Mouse (Mus musculus) CH12.LX (cell line): ENCODE data around the gene Cyp2c23. TPM values are rescaled to one million over a fixed set of nuclear protein-coding genes. Genes with fewer than 3 reads are reported as not detected.

Source experiments
- DNase-seq: peaks from one replicate; pipeline ENCODE4 v3.0.0-alpha.2; 2013; ENCODE audit errors: extremely low read depth
- H3K27ac ChIP-seq: 2 replicates; pipeline ENCODE4 v1.5.1; 2012; ENCODE audit warnings: low read depth, mild to moderate bottlenecking, control low read depth, moderate library complexity; ENCODE audit not compliant: insufficient read depth
- H3K27me3 ChIP-seq: replicated peaks from 2 replicates; pipeline ENCODE3; 2012; ENCODE audit warnings: inconsistent platforms
- H3K36me3 ChIP-seq, 2 experiments: replicated peaks in 1 of 2; 2 replicates each; pipeline versions ENCODE3 to v1.6.1; 2012; ENCODE audit warnings: inconsistent platforms in 1 of 2, low read length in 1 of 2, mild to moderate bottlenecking in 1 of 2, mixed read lengths in 1 of 2, moderate library complexity in 1 of 2; ENCODE audit not compliant: control insufficient read depth in 1 of 2, insufficient read depth in 1 of 2
- H3K4me1 ChIP-seq, 2 experiments: 2 replicates each; pipeline ENCODE4 v1.6.1; 2012; ENCODE audit warnings: inconsistent platforms in 1 of 2, moderate library complexity in 1 of 2; ENCODE audit not compliant: insufficient read depth in 2 of 2, control insufficient read depth in 1 of 2
- H3K4me2 ChIP-seq: 2 replicates; pipeline ENCODE4 v1.6.1; 2012; ENCODE audit warnings: low read depth, mild to moderate bottlenecking, control low read depth; ENCODE audit not compliant: poor library complexity, insufficient read depth, severe bottlenecking
- H3K4me3 ChIP-seq, 3 experiments: fragments of 150-350 bp in 1 of 3; sonication (generic) in 1 of 3; replicated peaks in 1 of 3; 2 replicates each; pipeline versions ENCODE3 to v1.5.1; 2011 to 2012; ENCODE audit warnings: low read depth in 2 of 3, low read length in 2 of 3, mild to moderate bottlenecking in 2 of 3, moderate library complexity in 2 of 3, control low read depth in 1 of 3, improper control_type of control experiment in 1 of 3, inconsistent platforms in 1 of 3, mixed read lengths in 1 of 3; ENCODE audit not compliant: poor library complexity in 1 of 3
- H3K79me2 ChIP-seq: replicated peaks from 2 replicates; pipeline ENCODE4 v1.6.1; 2012; ENCODE audit warnings: mild to moderate bottlenecking, moderate library complexity; ENCODE audit not compliant: control insufficient read depth, poor library complexity, insufficient read depth, severe bottlenecking; ENCODE audit errors: extremely low read depth
- H3K9ac ChIP-seq: 2 replicates; pipeline ENCODE4 v1.6.1; 2012; ENCODE audit warnings: low read depth, mild to moderate bottlenecking, control low read depth, moderate library complexity; ENCODE audit not compliant: insufficient read depth
- H3K9me3 ChIP-seq: replicated peaks from 2 replicates; pipeline ENCODE3; 2012; ENCODE audit warnings: low read length, inconsistent platforms, mixed read lengths
- BHLHE40 ChIP-seq: IDR thresholded peaks from 2 replicates; pipeline ENCODE4 v1.6.1; 2011; ENCODE audit warnings: mild to moderate bottlenecking, low read depth, low read length, improper control_type of control experiment
- CHD1 ChIP-seq: IDR thresholded peaks from 2 replicates; pipeline ENCODE4 v1.6.1; 2012; ENCODE audit warnings: low read depth, low read length, improper control_type of control experiment, inconsistent platforms
- CTCF ChIP-seq, 2 experiments: IDR thresholded peaks in 1 of 2; conservative IDR thresholded peaks in 1 of 2; 2 replicates each; pipeline ENCODE4 v1.5.1; 2011 to 2012; ENCODE audit warnings: low read depth in 2 of 2, low read length in 2 of 2, improper control_type of control experiment in 1 of 2, inconsistent platforms in 1 of 2, mild to moderate bottlenecking in 1 of 2, moderate library complexity in 1 of 2
- ELF1 ChIP-seq: IDR thresholded peaks from 2 replicates; pipeline ENCODE4 v1.6.1; 2014; ENCODE audit warnings: low read depth, mild to moderate bottlenecking, inconsistent platforms, low read length, improper control_type of control experiment
- EP300 ChIP-seq: IDR thresholded peaks from 2 replicates; pipeline ENCODE4 v1.6.1; 2011; ENCODE audit warnings: low read length, improper control_type of control experiment
- ETS1 ChIP-seq: conservative IDR thresholded peaks from 2 replicates; pipeline ENCODE4 v1.6.1; 2012; ENCODE audit warnings: low read depth, mild to moderate bottlenecking, inconsistent platforms, low read length, improper control_type of control experiment, moderate library complexity
- GABPA ChIP-seq: IDR thresholded peaks from 2 replicates; pipeline ENCODE4 v1.6.1; 2012; ENCODE audit warnings: low read depth, low read length, improper control_type of control experiment, inconsistent platforms; ENCODE audit not compliant: insufficient replicate concordance
- HCFC1 ChIP-seq: IDR thresholded peaks from 2 replicates; pipeline ENCODE4 v1.6.1; 2012; ENCODE audit warnings: low read depth, mild to moderate bottlenecking, inconsistent platforms, low read length, improper control_type of control experiment
- IRF4 ChIP-seq: IDR thresholded peaks from 2 replicates; pipeline ENCODE4 v1.6.1; 2014; ENCODE audit warnings: low read depth, mild to moderate bottlenecking, inconsistent platforms, low read length, improper control_type of control experiment
- JUN ChIP-seq: IDR thresholded peaks from 2 replicates; pipeline ENCODE4 v1.6.1; 2011; ENCODE audit warnings: low read depth, mild to moderate bottlenecking, low read length, improper control_type of control experiment, moderate library complexity; ENCODE audit not compliant: insufficient read depth
- MAFK ChIP-seq: IDR thresholded peaks from 2 replicates; pipeline ENCODE4 v1.6.1; 2011; ENCODE audit warnings: low read length, improper control_type of control experiment; ENCODE audit not compliant: insufficient replicate concordance
- MEF2A ChIP-seq: IDR thresholded peaks from 2 replicates; pipeline ENCODE4 v1.6.1; 2014; ENCODE audit warnings: low read depth, mild to moderate bottlenecking, inconsistent platforms, low read length, improper control_type of control experiment, borderline replicate concordance
- MXI1 ChIP-seq: IDR thresholded peaks from 2 replicates; pipeline ENCODE4 v1.6.1; 2011; ENCODE audit warnings: mild to moderate bottlenecking, low read depth, low read length, improper control_type of control experiment
- MYC ChIP-seq: IDR thresholded peaks from 2 replicates; pipeline ENCODE4 v1.6.1; 2011; ENCODE audit warnings: low read depth, mild to moderate bottlenecking, improper control_type of control experiment, low read length
- NELFE ChIP-seq: IDR thresholded peaks from 2 replicates; pipeline ENCODE4 v1.6.1; 2011; ENCODE audit warnings: low read depth, low read length, improper control_type of control experiment
- NRF1 ChIP-seq: IDR thresholded peaks from 2 replicates; pipeline ENCODE4 v1.6.1; 2014; ENCODE audit warnings: low read depth, mild to moderate bottlenecking, inconsistent platforms, low read length, improper control_type of control experiment, moderate library complexity
- PAX5 ChIP-seq: IDR thresholded peaks from 2 replicates; pipeline ENCODE4 v1.6.1; 2012; ENCODE audit warnings: low read length, inconsistent platforms, mixed read lengths
- POLR2A ChIP-seq: IDR thresholded peaks from 2 replicates; pipeline ENCODE4 v1.6.1; 2011; ENCODE audit warnings: low read depth, mild to moderate bottlenecking, improper control_type of control experiment, low read length
- RAD21 ChIP-seq: IDR thresholded peaks from 2 replicates; pipeline ENCODE4 v1.6.1; 2011; ENCODE audit warnings: low read depth, mild to moderate bottlenecking, low read length, improper control_type of control experiment, moderate library complexity
- SMC3 ChIP-seq: IDR thresholded peaks from 2 replicates; pipeline ENCODE4 v1.6.1; 2011; ENCODE audit warnings: low read depth, low read length, improper control_type of control experiment
- TBP ChIP-seq: conservative IDR thresholded peaks from 2 replicates; pipeline ENCODE4 v1.6.1; 2011; ENCODE audit warnings: low read depth, low read length, improper control_type of control experiment
- TCF12 ChIP-seq: IDR thresholded peaks from 2 replicates; pipeline ENCODE4 v1.6.1; 2014; ENCODE audit warnings: low read depth, mild to moderate bottlenecking, inconsistent platforms, low read length, improper control_type of control experiment
- UBTF ChIP-seq: IDR thresholded peaks from 2 replicates; pipeline ENCODE4 v1.6.1; 2012; ENCODE audit warnings: low read depth, mild to moderate bottlenecking, inconsistent platforms, low read length, improper control_type of control experiment, moderate library complexity
- USF1 ChIP-seq: IDR thresholded peaks from 2 replicates; pipeline ENCODE4 v1.6.1; 2014; ENCODE audit warnings: low read depth, mild to moderate bottlenecking, inconsistent platforms, low read length, improper control_type of control experiment
- USF2 ChIP-seq: conservative IDR thresholded peaks from 2 replicates; pipeline ENCODE4 v1.6.1; 2011; ENCODE audit warnings: low read depth, low read length, improper control_type of control experiment
- ZC3H11A ChIP-seq: IDR thresholded peaks from 2 replicates; pipeline ENCODE4 v1.6.1; 2012; ENCODE audit warnings: low read depth, mild to moderate bottlenecking, inconsistent platforms, low read length, improper control_type of control experiment
- ZKSCAN1 ChIP-seq: IDR thresholded peaks from 2 replicates; pipeline ENCODE4 v1.6.1; 2012; ENCODE audit warnings: low read depth, inconsistent platforms, low read length, improper control_type of control experiment, borderline replicate concordance
- ZMIZ1 ChIP-seq: IDR thresholded peaks from 2 replicates; pipeline ENCODE4 v1.6.1; 2012; ENCODE audit warnings: low read depth, mild to moderate bottlenecking, inconsistent platforms, low read length, improper control_type of control experiment
- ZNF384 ChIP-seq: IDR thresholded peaks from 2 replicates; pipeline ENCODE4 v1.6.1; 2012; ENCODE audit warnings: low read depth, low read length, improper control_type of control experiment, inconsistent platforms
- dilution Hi-C: fragments of 300-500 bp; cut with MboI; formaldehyde crosslinking; loops from 2 replicates; pipeline ENCODE4 v1.14.3; 2020; ENCODE audit warnings: low sequenced_read_pairs; ENCODE audit not compliant: extremely low pct_unique_long_range_greater_than_20kb, extremely low pct_ligation_motif_present
- in situ Hi-C: fragments of 300-500 bp; cut with MboI; formaldehyde crosslinking; loops from 3 replicates; pipeline ENCODE4 v1.14.3; 2019; ENCODE audit warnings: low sequenced_read_pairs, low pct_ligation_motif_present, low pct_unique_long_range_greater_than_20kb, mixed read lengths
- polyA plus RNA-seq: library from polyadenylated mRNA; unstranded; fragments of >175 nt; gene quantifications from 2 replicates; pipeline ENCODE4 v1.2.1, GENCODE M21; 2012; ENCODE audit warnings: low read depth; ENCODE audit not compliant: insufficient read length
- total RNA-seq, 2 experiments: library from RNA; depleted of rRNA; stranded (reverse); fragments of 300-350 nt in 1 of 2; fragments of >200 nt in 1 of 2; gene quantifications; 2 replicates each; pipeline ENCODE4 v1.2.3; 2012 to 2014

Gene Cyp2c23
- not detected in 2 replicates for total RNA-seq (2012; rRNA removed)
- 0.13 TPM in 1 of 2 replicates, not detected in the other for total RNA-seq (2014; rRNA removed)
- 0.11 and 0.12 TPM in 2 replicates for polyA plus RNA-seq

DNA sequence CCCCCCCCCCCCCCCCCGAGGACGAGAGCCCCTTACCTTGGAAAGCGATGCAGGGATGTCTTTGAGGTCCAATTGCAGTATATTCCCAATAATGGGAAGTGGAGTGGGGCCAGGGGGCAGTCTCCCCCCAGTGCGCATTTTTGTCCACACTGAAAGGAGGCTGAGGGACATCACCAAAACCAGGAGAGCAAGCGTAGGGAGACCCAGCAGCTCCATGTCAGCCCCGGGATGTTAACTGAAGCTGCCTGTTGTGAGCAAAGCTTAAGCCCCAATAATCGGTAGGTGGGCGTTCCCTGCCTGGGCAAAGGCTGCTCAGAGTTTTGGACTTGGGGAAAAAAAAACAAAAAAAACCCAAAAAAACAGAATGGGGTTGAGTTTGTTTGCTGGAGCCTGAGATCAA lies at the start of gene Cyp2c23:
Cyp2c23 (minus strand) TSS at position 237 of the 400 bp plus-strand sequence.
- H3K9ac ChIP-seq, result no peak within 1 kb of the TSS

GRCm38 (mm10) chr19:44077024-44077423 lies 48.0 kb upstream of the Cyp2c23 start:
- Histone ChIP-seq H3K9ac (no peak overlapping the region), H3K27me3 (no peaks in the 10 kb centered on the region), H3K36me3 (peaks cover 44 to 81% of the 10 kb centered on the region in 2 experiments), H3K4me2 (no peak overlapping the region), H3K79me2 (no peaks in the 10 kb centered on the region), H3K4me3 (no peak overlapping the region), H3K9me3 (no peaks in the 10 kb centered on the region), H3K27ac (no peak overlapping the region), H3K4me1 (no peaks in the 10 kb centered on the region)
- no peak for DNase-seq
- dilution Hi-C loops, result no loop called here
- TF ChIP-seq HCFC1, result no peak
- no peak for TF ChIP-seq ZNF384
- TF ChIP-seq RAD21, result no peak
- TF ChIP-seq USF2, result no peak
- TF ChIP-seq CTCF (conservative IDR thresholded peaks at IDR 0.05 in 1 of 2, IDR thresholded peaks at IDR 0.05 in 1 of 2; ENCODE audit: low read depth in 2 of 2, low read length in 2 of 2), result no peak
- no peak for TF ChIP-seq PAX5
- no peak for TF ChIP-seq MAFK
- no peak for TF ChIP-seq IRF4
- no peak for TF ChIP-seq ZMIZ1
- no peak for TF ChIP-seq SMC3
- no peak for TF ChIP-seq ETS1
- no peak for TF ChIP-seq NELFE
- no peak for TF ChIP-seq TCF12
- TF ChIP-seq USF1, result no peak
- TF ChIP-seq GABPA, result no peak
- no peak for TF ChIP-seq MEF2A
- TF ChIP-seq MXI1, result no peak
- in situ Hi-C loops, result no loop called here

More for the DNA sequence above, at the start of gene Cyp2c23:
- no peak within 1 kb of the TSS for H3K4me3 ChIP-seq
- no peaks in the 10 kb centered on the region for H3K79me2 ChIP-seq
- H3K9me3 ChIP-seq, result no peaks in the 10 kb centered on the region
- no peak within 1 kb of the TSS for H3K27ac ChIP-seq
- no peak for DNase-seq
- H3K4me2 ChIP-seq, result no peak within 1 kb of the TSS
- no peaks in the 10 kb centered on the region for H3K27me3 ChIP-seq
- TF ChIP-seq USF2 (no peak), ETS1 (no peak), USF1 (no peak), NELFE (no peak), EP300 (no peak), MYC (no peak), CTCF (conservative IDR thresholded peaks at IDR 0.05 in 1 of 2, IDR thresholded peaks at IDR 0.05 in 1 of 2; ENCODE audit: low read depth in 2 of 2, low read length in 2 of 2) (no peak), JUN (no peak), MAFK (no peak), GABPA (no peak), TBP (no peak), NRF1 (no peak), POLR2A (no peak), BHLHE40 (no peak), CHD1 (no peak), ZC3H11A (no peak), UBTF (no peak), ZKSCAN1 (no peak), RAD21 (no peak), ELF1 (no peak)
- in situ Hi-C loops (no loop called here), dilution Hi-C loops (no loop called here)
- peaks cover 0 to 10% of the 10 kb centered on the region in 2 experiments; a peak in 2 of 4 replicates for H3K4me1 ChIP-seq
- H3K36me3 ChIP-seq, result peaks cover 0 to 11% of the 10 kb centered on the region in 2 experiments
